Mouse (Mus musculus) liver, postnatal 0 days (tissue): Measurements from ENCODE around the gene Gm14214. TPM values are rescaled to one million over a fixed set of nuclear protein-coding genes. Genes with fewer than 3 reads are reported as not detected.

Experiments
- ATAC-seq: fragments of 200-750 bp; cut with Nextera tagmentation; 2 replicates; pipeline ENCODE4 v1.8.0; 2017; ENCODE audit warnings: mild to moderate bottlenecking, moderate library complexity
- DNase-seq: peaks from one replicate; pipeline ENCODE4 v3.0.0-alpha.2; 2016
- H3K27ac ChIP-seq: fragments of 300-500 bp; sonication (generic); 2 replicates; pipeline ENCODE4 v1.5.1; 2014; ENCODE audit warnings: antibody characterized with exemption, moderate library complexity, mild to moderate bottlenecking, low read depth
- H3K27me3 ChIP-seq: fragments of 300-500 bp; sonication (generic); 2 replicates; pipeline ENCODE4 v1.6.1; 2014; ENCODE audit warnings: low read length, control low read depth, mixed read lengths; ENCODE audit not compliant: insufficient read depth
- H3K36me3 ChIP-seq: fragments of 300-500 bp; sonication (generic); replicated peaks from 2 replicates; pipeline ENCODE4 v1.6.1; 2014; ENCODE audit warnings: mild to moderate bottlenecking, control low read depth, low read length, moderate library complexity, mixed read lengths; ENCODE audit not compliant: insufficient read depth
- H3K4me1 ChIP-seq: fragments of 300-500 bp; sonication (generic); 2 replicates; pipeline ENCODE4 v1.6.1; 2014; ENCODE audit warnings: antibody characterized with exemption, mild to moderate bottlenecking, control low read depth; ENCODE audit not compliant: insufficient read depth
- H3K4me2 ChIP-seq: fragments of 300-500 bp; sonication (generic); 2 replicates; pipeline ENCODE4 v1.6.1; 2014; ENCODE audit warnings: low read depth, mild to moderate bottlenecking, low read length, moderate library complexity, mixed read lengths
- H3K4me3 ChIP-seq: fragments of 300-500 bp; sonication (generic); 2 replicates; pipeline ENCODE4 v1.5.1; 2014; ENCODE audit warnings: low read depth, low read length
- H3K9ac ChIP-seq: fragments of 300-500 bp; sonication (generic); replicated peaks from 2 replicates; pipeline ENCODE4 v1.6.1; 2014; ENCODE audit warnings: mild to moderate bottlenecking, moderate library complexity
- H3K9me3 ChIP-seq: fragments of 300-500 bp; sonication (generic); 2 replicates; pipeline ENCODE4 v1.6.1; 2016; ENCODE audit warnings: mild to moderate bottlenecking, control low read depth, low read length, mixed read lengths
- CTCF ChIP-seq: sonication (generic); IDR thresholded peaks from 2 replicates; pipeline ENCODE4 v1.5.1; 2016; ENCODE audit warnings: antibody characterized with exemption, low read depth
- EP300 ChIP-seq: IDR thresholded peaks from 2 replicates; pipeline ENCODE4 v1.6.1; 2016; ENCODE audit warnings: antibody characterized with exemption, low read depth, mild to moderate bottlenecking
- WGBS: fragments of 180-500 bp; shearing (Covaris S2); extraction: QIAGEN DNeasy Blood & Tissue Kit; methylation state at CpG from one replicate; pipeline ENCODE4 v1.1.7; 2014; ENCODE audit not compliant: insufficient replicate concordance; 5-methylcytosine and 5-hydroxymethylcytosine counted together
- polyA plus RNA-seq: library from polyadenylated mRNA; unstranded; fragments of >200 nt; fragmentation: Nextera tagmentation; extraction: Ambion mirVana; gene quantifications from 2 replicates; pipeline ENCODE4 v1.2.1, GENCODE M21; 2015

Gene Gm14214
- polyA plus RNA-seq, 1 experiment from 2014 or later, result not detected

GRCm38 (mm10) chr2:154755791-154756190 is 14.0 kb downstream of the Gm14214 start:
- Histone ChIP-seq H3K9me3 (no peaks in the 10 kb centered on the region), H3K4me1 (no peaks in the 10 kb centered on the region), H3K4me3 (no peak overlapping the region), H3K4me2 (no peak overlapping the region), H3K27ac (no peak overlapping the region), H3K27me3 (no peaks in the 10 kb centered on the region), H3K36me3 (no peaks in the 10 kb centered on the region), H3K9ac (no peak overlapping the region)
- no peak for ATAC-seq
- DNase-seq, result no peak
- WGBS, result 70% methylated on average over 6 of the region's 6 CpGs
- TF ChIP-seq EP300 (no peak), CTCF (peak; percentile 59)

GRCm38 (mm10) chr2:154754068-154754560 is 15.7 kb downstream of the Gm14214 start:
- WGBS, result 75% methylated on average over 2 of the region's 2 CpGs
- TF ChIP-seq EP300, result no peak
- TF ChIP-seq CTCF, result no peak
- no peaks in the 10 kb centered on the region for H3K4me1 ChIP-seq
- H3K27ac ChIP-seq, result no peak overlapping the region
- no peak overlapping the region for H3K4me2 ChIP-seq
- peaks cover 2% of the 10 kb centered on the region; the same call in 1 of the 2 replicates for H3K27me3 ChIP-seq
- no peak for DNase-seq
- no peak overlapping the region for H3K4me3 ChIP-seq
- H3K36me3 ChIP-seq, result no peaks in the 10 kb centered on the region
- no peak for ATAC-seq
- H3K9ac ChIP-seq, result no peak overlapping the region
- H3K9me3 ChIP-seq, result no peaks in the 10 kb centered on the region

GRCm38 (mm10) chr2:154751924-154752323 is 17.9 kb downstream of the Gm14214 start:
- WGBS, result 52% methylated on average over 8 of the region's 8 CpGs
- no peak for DNase-seq
- no peak for TF ChIP-seq CTCF
- no peak for TF ChIP-seq EP300

GRCm38 (mm10) chr2:154749046-154750036 is 20.5 kb downstream of the Gm14214 start:
- Histone ChIP-seq H3K4me2 (no peak overlapping the region), H3K9me3 (no peaks in the 10 kb centered on the region), H3K36me3 (no peaks in the 10 kb centered on the region), H3K4me1 (no peaks in the 10 kb centered on the region), H3K27ac (no peak overlapping the region), H3K4me3 (no peak overlapping the region), H3K27me3 (peaks cover 2% of the 10 kb centered on the region; the same call in 1 of the 2 replicates), H3K9ac (no peak overlapping the region)
- TF ChIP-seq CTCF, result no peak
- TF ChIP-seq EP300, result no peak
- ATAC-seq (no peak), DNase-seq (no peak)
- 75% methylated on average over 23 of the region's 23 CpGs for WGBS

More at GRCm38 (mm10) chr2:154751924-154752323, 17.9 kb downstream of the Gm14214 start:
- no peak overlapping the region for H3K4me3 ChIP-seq
- no peak overlapping the region for H3K27ac ChIP-seq
- no peaks in the 10 kb centered on the region for H3K9me3 ChIP-seq
- H3K36me3 ChIP-seq, result no peaks in the 10 kb centered on the region
- H3K27me3 ChIP-seq, result peaks cover 2% of the 10 kb centered on the region; the same call in 1 of the 2 replicates
- no peaks in the 10 kb centered on the region for H3K4me1 ChIP-seq
- ATAC-seq, result no peak; the same call in 1 of the 2 replicates
- H3K9ac ChIP-seq, result no peak overlapping the region
- no peak overlapping the region for H3K4me2 ChIP-seq

- ATAC-seq (no peak), DNase-seq (no peak)
- TF ChIP-seq EP300 (no peak), CTCF (peak; percentile 58)
- Histone ChIP-seq H3K9me3 (no peaks in the 10 kb centered on the region), H3K4me2 (no peak overlapping the region), H3K27me3 (peaks cover 2% of the 10 kb centered on the region; the same call in 1 of the 2 replicates), H3K4me1 (no peaks in the 10 kb centered on the region), H3K27ac (no peak overlapping the region), H3K9ac (no peak overlapping the region), H3K4me3 (no peak overlapping the region), H3K36me3 (no peaks in the 10 kb centered on the region)
- WGBS, result 75% methylated on average over 2 of the region's 2 CpGs
Observed at GRCm38 (mm10) chr2:154748383-154748782, 21.4 kb downstream of the Gm14214 start.

GRCm38 (mm10) chr2:154743915-154744314 is 25.9 kb downstream of the Gm14214 start:
- WGBS, result 68% methylated on average over 4 of the region's 4 CpGs
- Histone ChIP-seq H3K9ac (no peak overlapping the region), H3K36me3 (no peaks in the 10 kb centered on the region), H3K4me1 (no peaks in the 10 kb centered on the region), H3K4me3 (no peak overlapping the region), H3K27ac (no peak overlapping the region), H3K9me3 (no peaks in the 10 kb centered on the region), H3K4me2 (no peak overlapping the region), H3K27me3 (no peaks in the 10 kb centered on the region)
- no peak for TF ChIP-seq EP300
- TF ChIP-seq CTCF, result no peak
- ATAC-seq (no peak), DNase-seq (no peak)
